Mouse (Mus musculus) splenic B cell, adult 2 months (primary cell): ENCODE results near the gene Plekhm3.

Experiments used
- DNase-seq: peaks from one replicate; pipeline ENCODE4 v3.0.0-alpha.2; 2011; ENCODE audit warnings: low read depth, low spot score
- H3K27me3 ChIP-seq: 2 replicates; pipeline ENCODE4 v1.6.1; 2012; ENCODE audit warnings: mild to moderate bottlenecking, low read length, moderate library complexity, mixed read lengths; ENCODE audit not compliant: control insufficient read depth, poor library complexity, insufficient read depth, severe bottlenecking
- H3K36me3 ChIP-seq: 2 replicates; pipeline ENCODE4 v1.6.1; 2012; ENCODE audit warnings: mild to moderate bottlenecking, low read length, moderate library complexity, mixed read lengths; ENCODE audit not compliant: control insufficient read depth, poor library complexity, insufficient read depth, severe bottlenecking

The Plekhm3 gene

GRCm38 (mm10) chr1:64944746-64945145 is 11.9 kb downstream of the Plekhm3 start:
- Histone ChIP-seq H3K27me3 (no peaks in the 10 kb centered on the region), H3K36me3 (no peaks in the 10 kb centered on the region)
- no peak for DNase-seq

- Histone ChIP-seq H3K36me3 (no peaks in the 10 kb centered on the region), H3K27me3 (no peaks in the 10 kb centered on the region)
- no peak for DNase-seq
Observed at GRCm38 (mm10) chr1:64942006-64942755, 14.4 kb downstream of the Plekhm3 start.

- H3K36me3 ChIP-seq = 0 out of 2 replicates have a peak, but pooled peaks cover 3% of the 10 kb centered on the region
- no peaks in the 10 kb centered on the region for H3K27me3 ChIP-seq
- no peak for DNase-seq
Observed at GRCm38 (mm10) chr1:64938907-64939306, 17.7 kb downstream of the Plekhm3 start.

- H3K36me3 ChIP-seq = 0 out of 2 replicates have a peak, but pooled peaks cover 3% of the 10 kb centered on the region
- H3K27me3 ChIP-seq = no peaks in the 10 kb centered on the region
- no peak for DNase-seq
Observed at GRCm38 (mm10) chr1:64937692-64938091, 18.9 kb downstream of the Plekhm3 start.

- no peaks in the 10 kb centered on the region for H3K27me3 ChIP-seq
Observed at GRCm38 (mm10) chr1:64932921-64933320, 23.7 kb downstream of the Plekhm3 start.

GRCm38 (mm10) chr1:64930124-64930523 is 26.5 kb downstream of the Plekhm3 start:
- Histone ChIP-seq H3K27me3 (no peaks in the 10 kb centered on the region), H3K36me3 (0 out of 2 replicates have a peak, but pooled peaks cover 3% of the 10 kb centered on the region)
- DNase-seq = no peak

More at GRCm38 (mm10) chr1:64932921-64933320, 23.7 kb downstream of the Plekhm3 start:
- H3K36me3 ChIP-seq = 0 out of 2 replicates have a peak, but pooled peaks cover 3% of the 10 kb centered on the region
- DNase-seq = no peak

- Histone ChIP-seq H3K27me3 (no peaks in the 10 kb centered on the region), H3K36me3 (peaks cover 3% of the 10 kb centered on the region; the same call in 1 of the 2 replicates)
- no peak for DNase-seq
Observed at GRCm38 (mm10) chr1:64929673-64930072, 27.0 kb downstream of the Plekhm3 start.

GRCm38 (mm10) chr1:64928542-64928941 is 28.1 kb downstream of the Plekhm3 start:
- no peaks in the 10 kb centered on the region; the same call in 1 of the 2 replicates for H3K36me3 ChIP-seq
- peak; percentile 86 for DNase-seq

GRCm38 (mm10) chr1:64927437-64928274 is 29.0 kb downstream of the Plekhm3 start:
- DNase-seq = peak; percentile 85
- H3K27me3 ChIP-seq = no peaks in the 10 kb centered on the region
- H3K36me3 ChIP-seq = no peaks in the 10 kb centered on the region; the same call in 1 of the 2 replicates

More at GRCm38 (mm10) chr1:64928542-64928941, 28.1 kb downstream of the Plekhm3 start:
- no peaks in the 10 kb centered on the region for H3K27me3 ChIP-seq

GRCm38 (mm10) chr1:64925594-64925993 is 31.0 kb downstream of the Plekhm3 start:
- Histone ChIP-seq H3K36me3 (peaks cover 1% of the 10 kb centered on the region; the same call in 1 of the 2 replicates), H3K27me3 (no peaks in the 10 kb centered on the region)
- peak; percentile 94 for DNase-seq

- Histone ChIP-seq H3K36me3 (peaks cover 1% of the 10 kb centered on the region; the same call in 1 of the 2 replicates), H3K27me3 (no peaks in the 10 kb centered on the region)
- DNase-seq = no peak
Observed at GRCm38 (mm10) chr1:64924283-64924682, 32.3 kb downstream of the Plekhm3 start.

- peaks cover 7% of the 10 kb centered on the region for H3K36me3 ChIP-seq
- DNase-seq = peak; percentile 25
Observed at GRCm38 (mm10) chr1:64918810-64919528, 37.7 kb downstream of the Plekhm3 start.

GRCm38 (mm10) chr1:64917966-64918365 is 38.7 kb downstream of the Plekhm3 start:
- H3K36me3 ChIP-seq = peaks cover 7% of the 10 kb centered on the region
- DNase-seq = no peak

More at GRCm38 (mm10) chr1:64918810-64919528, 37.7 kb downstream of the Plekhm3 start:
- H3K27me3 ChIP-seq = no peaks in the 10 kb centered on the region

GRCm38 (mm10) chr1:64916884-64917507 is 39.6 kb downstream of the Plekhm3 start:
- DNase-seq = no peak
- Histone ChIP-seq H3K36me3 (peaks cover 7% of the 10 kb centered on the region), H3K27me3 (no peaks in the 10 kb centered on the region)

More at GRCm38 (mm10) chr1:64917966-64918365, 38.7 kb downstream of the Plekhm3 start:
- H3K27me3 ChIP-seq = no peaks in the 10 kb centered on the region
